Mouse (Mus musculus) E14TG2a.4 (cell line): ENCODE results near the gene Sdc3.

Experiments used
- CTCF ChIP-seq: conservative IDR thresholded peaks from 2 replicates; pipeline ENCODE4 v1.5.1; 2014; ENCODE audit warnings: low read length
- NANOG ChIP-seq: IDR thresholded peaks from 2 replicates; pipeline ENCODE4 v1.6.1; 2014; ENCODE audit warnings: borderline replicate concordance, low read length, mixed read lengths
- POU5F1 ChIP-seq: IDR thresholded peaks from 2 replicates; pipeline ENCODE4 v1.6.1; 2014; ENCODE audit warnings: low read length, borderline replicate concordance

- no peak for TF ChIP-seq CTCF
- TF ChIP-seq NANOG: no peak
- no peak for TF ChIP-seq POU5F1
These were observed 30.5 kb upstream of the Sdc3 start for GRCm38 (mm10) chr4:130761809-130762208.
